Mouse (Mus musculus) forebrain, embryonic 14.5 days (tissue): Measurements from ENCODE around the gene Pitx1. TPM values are rescaled to one million over a fixed set of nuclear protein-coding genes. Genes with fewer than 3 reads are reported as not detected.

Experiments used
- ATAC-seq: fragments of 200-750 bp; cut with Nextera tagmentation; 2 replicates; pipeline ENCODE4 v1.8.0; 2017; ENCODE audit warnings: mild to moderate bottlenecking, moderate library complexity
- DNase-seq: peaks from one replicate; pipeline ENCODE4 v3.0.0-alpha.2; 2015; ENCODE audit warnings: low spot score
- H3K27ac ChIP-seq: fragments of 300-500 bp; sonication (generic); 2 replicates; pipeline ENCODE4 v1.5.1; 2014; ENCODE audit warnings: low read depth, mild to moderate bottlenecking, control low read depth, low read length, moderate library complexity
- H3K27me3 ChIP-seq: fragments of 300-500 bp; sonication (generic); replicated peaks from 2 replicates; pipeline ENCODE4 v1.6.1; 2014; ENCODE audit warnings: low read length, control low read depth, mixed read lengths; ENCODE audit not compliant: control insufficient read depth, insufficient read depth
- H3K36me3 ChIP-seq: fragments of 300-500 bp; sonication (generic); 2 replicates; pipeline ENCODE4 v1.6.1; 2014; ENCODE audit warnings: low read length, control low read depth; ENCODE audit not compliant: control insufficient read depth, insufficient read depth
- H3K4me1 ChIP-seq: fragments of 300-500 bp; sonication (generic); 2 replicates; pipeline ENCODE4 v1.6.1; 2014; ENCODE audit warnings: antibody characterized with exemption, low read length, control low read depth; ENCODE audit not compliant: control insufficient read depth, insufficient read depth
- H3K4me2 ChIP-seq: fragments of 300-500 bp; sonication (generic); 2 replicates; pipeline ENCODE4 v1.6.1; 2014; ENCODE audit warnings: mild to moderate bottlenecking, control low read depth, low read length
- H3K4me3 ChIP-seq: fragments of 300-500 bp; sonication (generic); 2 replicates; pipeline ENCODE4 v1.5.1; 2014; ENCODE audit warnings: low read depth, low read length, control low read depth
- H3K9ac ChIP-seq: fragments of 300-500 bp; sonication (generic); 2 replicates; pipeline ENCODE4 v1.6.1; 2014; ENCODE audit warnings: mild to moderate bottlenecking, low read length, control low read depth, moderate library complexity
- H3K9me3 ChIP-seq: fragments of 300-500 bp; sonication (generic); replicated peaks from 2 replicates; pipeline ENCODE4 v1.6.1; 2016; ENCODE audit warnings: low read length, control low read depth, mixed read lengths; ENCODE audit not compliant: control insufficient read depth
- WGBS: fragments of 180-500 bp; shearing (Covaris S2); extraction: QIAGEN DNeasy Blood & Tissue Kit; methylation state at CpG from one replicate; pipeline ENCODE4 v1.1.7; 2014; 5-methylcytosine and 5-hydroxymethylcytosine counted together
- polyA plus RNA-seq: library from polyadenylated mRNA; unstranded; fragments of >200 nt; fragmentation: Nextera tagmentation; extraction: Ambion mirVana; gene quantifications from 2 replicates; pipeline ENCODE4 v1.2.1, GENCODE M21; 2014

Pitx1 gene
- not detected in 2 replicates for polyA plus RNA-seq

GRCm38 (mm10) chr13:55836142-55836625 lies at the start of gene Pitx1:
Gene Pitx1, minus strand, starts transcription at chr13:55836192.
- Histone ChIP-seq H3K4me2 (no peak within 1 kb of the TSS), H3K27me3 (peaks cover 99% of the 10 kb centered on the region), H3K9ac (no peak within 1 kb of the TSS), H3K4me1 (no peaks in the 10 kb centered on the region), H3K36me3 (no peaks in the 10 kb centered on the region), H3K9me3 (no peaks in the 10 kb centered on the region), H3K4me3 (0 out of 2 replicates have a peak within 1 kb of the TSS, but pooled peaks have one; percentile 5), H3K27ac (no peak within 1 kb of the TSS)
- ATAC-seq (no peak), DNase-seq (no peak)
- under 1% methylated on average over 33 of the region's 36 CpGs for WGBS

- H3K4me3 ChIP-seq: no peak overlapping the region
- H3K9ac ChIP-seq: no peak overlapping the region
- H3K27me3 ChIP-seq: no peaks in the 10 kb centered on the region
- H3K9me3 ChIP-seq: no peaks in the 10 kb centered on the region
- no peaks in the 10 kb centered on the region for H3K36me3 ChIP-seq
- no peak overlapping the region for H3K4me2 ChIP-seq
- 48% methylated on average over 16 of the region's 16 CpGs for WGBS
- peak; percentile 36 for DNase-seq
- H3K27ac ChIP-seq: no peak overlapping the region
- H3K4me1 ChIP-seq: no peaks in the 10 kb centered on the region
- no peak for ATAC-seq
Measured at GRCm38 (mm10) chr13:55881431-55882202, 45.6 kb upstream of the Pitx1 start.

- no peak overlapping the region for H3K4me2 ChIP-seq
- no peak for DNase-seq
- H3K4me3 ChIP-seq: no peak overlapping the region
- H3K36me3 ChIP-seq: no peaks in the 10 kb centered on the region
- H3K27ac ChIP-seq: no peak overlapping the region
- no peaks in the 10 kb centered on the region for H3K9me3 ChIP-seq
- H3K27me3 ChIP-seq: no peaks in the 10 kb centered on the region
- no peak for ATAC-seq
- WGBS: 91% methylated on average over 4 of the region's 4 CpGs
- H3K4me1 ChIP-seq: no peaks in the 10 kb centered on the region
- no peak overlapping the region for H3K9ac ChIP-seq
Measured at GRCm38 (mm10) chr13:55878353-55878752, 42.4 kb upstream of the Pitx1 start.

GRCm38 (mm10) chr13:55871410-55871809 lies 35.4 kb upstream of the Pitx1 start:
- Histone ChIP-seq H3K4me1 (no peaks in the 10 kb centered on the region), H3K27ac (no peak overlapping the region), H3K36me3 (no peaks in the 10 kb centered on the region), H3K4me2 (no peak overlapping the region), H3K9me3 (no peaks in the 10 kb centered on the region), H3K9ac (no peak overlapping the region), H3K27me3 (no peaks in the 10 kb centered on the region), H3K4me3 (no peak overlapping the region)
- no peak for DNase-seq
- ATAC-seq: no peak
- 88% methylated on average over 7 of the region's 7 CpGs for WGBS

- Histone ChIP-seq H3K9me3 (no peaks in the 10 kb centered on the region), H3K9ac (no peak overlapping the region), H3K4me2 (no peak overlapping the region), H3K36me3 (no peaks in the 10 kb centered on the region), H3K27me3 (no peaks in the 10 kb centered on the region), H3K27ac (no peak overlapping the region), H3K4me3 (no peak overlapping the region), H3K4me1 (no peaks in the 10 kb centered on the region)
- WGBS: 94% methylated on average over 1 of the region's 1 CpGs
- DNase-seq (no peak), ATAC-seq (no peak)
Measured at GRCm38 (mm10) chr13:55870001-55870400, 34.0 kb upstream of the Pitx1 start.

- Histone ChIP-seq H3K9ac (no peak overlapping the region), H3K4me2 (no peak overlapping the region), H3K27ac (no peak overlapping the region), H3K9me3 (no peaks in the 10 kb centered on the region), H3K4me3 (no peak overlapping the region), H3K27me3 (no peaks in the 10 kb centered on the region), H3K4me1 (no peaks in the 10 kb centered on the region), H3K36me3 (no peaks in the 10 kb centered on the region)
- DNase-seq: no peak
- no peak for ATAC-seq
- 77% methylated on average over 13 of the region's 13 CpGs for WGBS
Measured at GRCm38 (mm10) chr13:55867540-55868103, 31.6 kb upstream of the Pitx1 start.

- no peaks in the 10 kb centered on the region for H3K27me3 ChIP-seq
- DNase-seq: no peak
- no peaks in the 10 kb centered on the region for H3K9me3 ChIP-seq
- H3K4me2 ChIP-seq: no peak overlapping the region
- WGBS: 12% methylated on average over 10 of the region's 10 CpGs
- no peaks in the 10 kb centered on the region for H3K36me3 ChIP-seq
- no peak overlapping the region for H3K27ac ChIP-seq
- no peak overlapping the region for H3K4me3 ChIP-seq
- ATAC-seq: no peak
- no peaks in the 10 kb centered on the region for H3K4me1 ChIP-seq
- H3K9ac ChIP-seq: no peak overlapping the region
Measured at GRCm38 (mm10) chr13:55860483-55860882, 24.5 kb upstream of the Pitx1 start.

GRCm38 (mm10) chr13:55858463-55858862 lies 22.5 kb upstream of the Pitx1 start:
- no peak overlapping the region for H3K4me3 ChIP-seq
- no peak overlapping the region for H3K27ac ChIP-seq
- H3K9me3 ChIP-seq: no peaks in the 10 kb centered on the region
- no peak overlapping the region for H3K9ac ChIP-seq
- DNase-seq (no peak), ATAC-seq (no peak)
- no peaks in the 10 kb centered on the region for H3K36me3 ChIP-seq
- H3K4me2 ChIP-seq: no peak overlapping the region
- 91% methylated on average over 5 of the region's 5 CpGs for WGBS
- no peaks in the 10 kb centered on the region for H3K4me1 ChIP-seq
- no peaks in the 10 kb centered on the region for H3K27me3 ChIP-seq

- no peak for DNase-seq
- H3K27me3 ChIP-seq: no peaks in the 10 kb centered on the region
Measured at GRCm38 (mm10) chr13:55855793-55856192, 19.8 kb upstream of the Pitx1 start.

More at GRCm38 (mm10) chr13:55855793-55856192, 19.8 kb upstream of the Pitx1 start:
- Histone ChIP-seq H3K9me3 (no peaks in the 10 kb centered on the region), H3K4me2 (no peak overlapping the region), H3K27ac (no peak overlapping the region), H3K4me3 (no peak overlapping the region), H3K9ac (no peak overlapping the region), H3K4me1 (no peaks in the 10 kb centered on the region), H3K36me3 (no peaks in the 10 kb centered on the region)
- WGBS: 77% methylated on average over 7 of the region's 7 CpGs
- ATAC-seq: no peak
